Mouse (Mus musculus) liver, embryonic 12.5 days (tissue): Measurements from ENCODE around the gene Cyb5d1. TPM values are rescaled to one million over a fixed set of nuclear protein-coding genes. Genes with fewer than 3 reads are reported as not detected.
A peak's percentile ranks its signal among the peaks of the same experiment; 100 is the strongest.

Source experiments
- ATAC-seq: fragments of 200-750 bp; cut with Nextera tagmentation; 2 replicates; pipeline ENCODE4 v1.8.0; 2017; ENCODE audit warnings: moderate number of reproducible peaks, mild to moderate bottlenecking, moderate library complexity
- H3K27ac ChIP-seq: fragments of 300-500 bp; sonication (generic); 2 replicates; pipeline ENCODE4 v1.5.1; 2016; ENCODE audit warnings: mild to moderate bottlenecking
- H3K27me3 ChIP-seq: fragments of 300-500 bp; sonication (generic); replicated peaks from 2 replicates; pipeline ENCODE4 v1.6.1; 2016; ENCODE audit warnings: mild to moderate bottlenecking, moderate library complexity
- H3K36me3 ChIP-seq: fragments of 300-500 bp; sonication (generic); 2 replicates; pipeline ENCODE4 v1.6.1; 2016; ENCODE audit warnings: mild to moderate bottlenecking, moderate library complexity
- H3K4me1 ChIP-seq: fragments of 300-500 bp; sonication (generic); 2 replicates; pipeline ENCODE4 v1.6.1; 2016
- H3K4me2 ChIP-seq: fragments of 300-500 bp; sonication (generic); 2 replicates; pipeline ENCODE4 v1.6.1; 2016; ENCODE audit warnings: mild to moderate bottlenecking, moderate library complexity
- H3K4me3 ChIP-seq: fragments of 300-500 bp; sonication (generic); 2 replicates; pipeline ENCODE4 v1.5.1; 2016; ENCODE audit warnings: mild to moderate bottlenecking, moderate library complexity
- H3K9ac ChIP-seq: fragments of 300-500 bp; sonication (generic); 2 replicates; pipeline ENCODE4 v1.6.1; 2016; ENCODE audit warnings: mild to moderate bottlenecking, moderate library complexity
- H3K9me3 ChIP-seq: fragments of 300-500 bp; sonication (generic); replicated peaks from 2 replicates; pipeline ENCODE4 v1.6.1; 2016; ENCODE audit warnings: mild to moderate bottlenecking, moderate library complexity
- WGBS: fragments of 180-500 bp; shearing (Covaris S2); methylation state at CpG from one replicate; pipeline ENCODE4 v1.1.7; 2016; ENCODE audit not compliant: insufficient replicate concordance; 5-methylcytosine and 5-hydroxymethylcytosine counted together
- polyA plus RNA-seq: library from polyadenylated mRNA; unstranded; fragments of >200 nt; fragmentation: Nextera tagmentation; extraction: Ambion mirVana; gene quantifications from 2 replicates; pipeline ENCODE4 v1.2.1, GENCODE M21; 2016

The Cyb5d1 gene
- polyA plus RNA-seq, 1 experiment from 2014 or later, result 15.7 TPM

GRCm38 (mm10) chr11:69421131-69421977, 25.9 kb upstream of the Cyb5d1 start:
- Histone ChIP-seq H3K36me3 (no peaks in the 10 kb centered on the region), H3K27me3 (peaks cover 42% of the 10 kb centered on the region), H3K4me2 (peak overlapping the region; percentile 100), H3K4me1 (peaks cover 80% of the 10 kb centered on the region), H3K4me3 (0 out of 2 replicates have a peak overlapping the region, but pooled peaks have one; percentile 60), H3K27ac (no peak overlapping the region), H3K9me3 (no peaks in the 10 kb centered on the region), H3K9ac (no peak overlapping the region)
- no peak for ATAC-seq
- 29% methylated on average over 25 of the region's 25 CpGs for WGBS

DNA sequence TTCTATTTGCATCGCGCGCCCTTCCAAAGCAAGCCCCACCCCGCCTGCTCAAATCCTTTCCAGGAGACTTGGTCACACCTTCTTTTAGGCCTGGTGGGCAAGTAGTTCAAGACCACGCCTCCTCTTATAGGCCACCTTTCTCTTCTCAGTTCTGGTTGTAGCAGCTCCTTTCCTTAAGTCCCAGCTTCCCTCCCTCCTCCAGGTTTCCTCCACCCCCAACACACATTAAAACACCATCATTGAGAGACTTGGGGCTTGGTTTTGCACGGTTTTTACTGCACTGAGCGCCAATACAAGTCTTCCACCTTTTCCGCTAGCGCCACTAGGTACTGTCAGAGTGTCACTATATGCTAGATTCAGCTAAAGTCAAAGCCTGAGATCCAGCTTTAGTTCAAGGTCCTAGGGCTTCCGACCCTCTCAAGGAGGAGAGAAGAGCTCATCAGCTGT, 25.1 kb upstream of the Cyb5d1 start:
- Histone ChIP-seq H3K4me2 (peak overlapping the region; percentile 100), H3K9me3 (no peaks in the 10 kb centered on the region), H3K36me3 (no peaks in the 10 kb centered on the region), H3K27me3 (peaks cover 49% of the 10 kb centered on the region), H3K4me3 (peak overlapping the region; percentile 60), H3K4me1 (peaks cover 80% of the 10 kb centered on the region), H3K27ac (peak overlapping the region; percentile 83; the same call in 1 of the 2 replicates), H3K9ac (no peak overlapping the region; the same call in 1 of the 2 replicates)
- ATAC-seq, result no peak
- 14% methylated on average over 10 of the region's 10 CpGs for WGBS

DNA sequence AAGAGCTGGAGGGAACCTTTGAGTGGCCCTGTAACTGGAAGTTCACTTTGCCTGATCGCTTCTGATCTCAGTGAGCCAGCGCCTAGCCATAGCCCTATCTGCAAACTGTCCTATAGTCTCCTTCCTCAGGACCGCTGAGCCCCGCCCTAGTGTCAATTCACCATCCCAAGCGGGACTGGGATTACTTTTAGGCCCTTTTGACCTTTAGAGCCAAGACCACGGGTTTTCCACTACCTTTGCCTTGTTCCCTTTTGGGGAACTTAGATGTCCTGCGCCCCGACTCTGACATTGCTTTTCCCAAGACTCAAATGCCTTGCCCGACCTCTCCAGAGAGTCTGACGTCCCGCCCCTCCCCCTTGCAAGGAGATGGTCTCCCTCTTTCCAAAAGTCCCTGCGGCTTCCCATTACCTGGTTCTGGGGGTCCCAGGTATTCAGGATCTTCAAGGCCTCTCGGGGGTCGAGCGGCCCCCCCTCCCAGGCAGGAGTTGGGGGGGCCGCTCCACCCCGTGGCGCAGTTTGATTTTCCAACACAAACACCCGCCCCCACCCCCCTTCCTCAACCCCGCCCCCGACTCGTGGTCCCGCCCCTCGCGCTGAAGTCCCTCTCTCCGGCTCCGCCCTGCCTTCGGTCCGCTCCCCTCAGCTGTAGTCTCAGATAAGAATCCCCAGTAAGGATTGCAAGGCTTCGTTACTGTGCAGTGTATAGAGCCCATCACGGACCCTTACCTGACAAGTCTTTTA, 24.6 kb upstream of the Cyb5d1 start:
- H3K4me2 ChIP-seq, result peak overlapping the region; percentile 100
- peak overlapping the region; percentile 63 for H3K9ac ChIP-seq
- no peaks in the 10 kb centered on the region for H3K36me3 ChIP-seq
- H3K27me3 ChIP-seq, result peaks cover 50% of the 10 kb centered on the region
- under 1% methylated on average over 30 of the region's 31 CpGs for WGBS
- peak overlapping the region; percentile 83 for H3K27ac ChIP-seq
- peak overlapping the region; percentile 60 for H3K4me3 ChIP-seq
- peaks cover 84% of the 10 kb centered on the region for H3K4me1 ChIP-seq
- H3K9me3 ChIP-seq, result no peaks in the 10 kb centered on the region
- peak; percentile 73 for ATAC-seq

GRCm38 (mm10) chr11:69419443-69419812, 24.0 kb upstream of the Cyb5d1 start:
- no peaks in the 10 kb centered on the region for H3K36me3 ChIP-seq
- no peaks in the 10 kb centered on the region for H3K9me3 ChIP-seq
- peak overlapping the region; percentile 60 for H3K4me3 ChIP-seq
- H3K4me1 ChIP-seq, result peaks cover 86% of the 10 kb centered on the region
- peaks cover 50% of the 10 kb centered on the region for H3K27me3 ChIP-seq
- ATAC-seq, result no peak
- WGBS, result under 1% methylated on average over 19 of the region's 19 CpGs
- H3K4me2 ChIP-seq, result peak overlapping the region; percentile 100
- peak overlapping the region; percentile 83 for H3K27ac ChIP-seq
- H3K9ac ChIP-seq, result peak overlapping the region; percentile 63

- H3K4me3 ChIP-seq, result peak overlapping the region; percentile 60
- ATAC-seq, result peak; percentile 80
- no peaks in the 10 kb centered on the region for H3K9me3 ChIP-seq
- H3K4me1 ChIP-seq, result peaks cover 86% of the 10 kb centered on the region
- H3K27ac ChIP-seq, result peak overlapping the region; percentile 83
- H3K4me2 ChIP-seq, result peak overlapping the region; percentile 100
- under 1% methylated on average over 40 of the region's 45 CpGs for WGBS
- H3K9ac ChIP-seq, result peak overlapping the region; percentile 70
- peaks cover 50% of the 10 kb centered on the region for H3K27me3 ChIP-seq
- H3K36me3 ChIP-seq, result no peaks in the 10 kb centered on the region
These were observed 23.3 kb upstream of the Cyb5d1 start for GRCm38 (mm10) chr11:69418481-69419442.

GRCm38 (mm10) chr11:69417449-69418384, 22.3 kb upstream of the Cyb5d1 start:
- H3K4me2 ChIP-seq, result peak overlapping the region; percentile 100
- no peak for ATAC-seq
- no peaks in the 10 kb centered on the region for H3K9me3 ChIP-seq
- H3K9ac ChIP-seq, result peak overlapping the region; percentile 70
- peaks cover 90% of the 10 kb centered on the region for H3K4me1 ChIP-seq
- peaks cover 41% of the 10 kb centered on the region for H3K27me3 ChIP-seq
- H3K4me3 ChIP-seq, result peak overlapping the region; percentile 60
- no peaks in the 10 kb centered on the region for H3K36me3 ChIP-seq
- whole genome bisulfite sequencing, result under 1% methylated on average over 39 of the region's 39 CpGs
- peak overlapping the region; percentile 83 for H3K27ac ChIP-seq

- Histone ChIP-seq H3K4me2 (peak overlapping the region; percentile 100), H3K4me3 (peak overlapping the region; percentile 60; the same call in 1 of the 2 replicates), H3K9me3 (no peaks in the 10 kb centered on the region), H3K9ac (peak overlapping the region; percentile 47; the same call in 1 of the 2 replicates), H3K36me3 (no peaks in the 10 kb centered on the region), H3K27ac (peak overlapping the region; percentile 79), H3K27me3 (peaks cover 33% of the 10 kb centered on the region), H3K4me1 (peaks cover 97% of the 10 kb centered on the region)
- no peak for ATAC-seq
- 21% methylated on average over 8 of the region's 8 CpGs for WGBS
These were observed 21.6 kb upstream of the Cyb5d1 start for GRCm38 (mm10) chr11:69416921-69417448.

- ATAC-seq, result no peak
- Histone ChIP-seq H3K9ac (peak overlapping the region; percentile 69), H3K4me1 (peaks cover 99% of the 10 kb centered on the region), H3K27me3 (peaks cover 28% of the 10 kb centered on the region), H3K4me2 (peak overlapping the region; percentile 100), H3K4me3 (peak overlapping the region; percentile 60), H3K27ac (peak overlapping the region; percentile 79), H3K9me3 (no peaks in the 10 kb centered on the region), H3K36me3 (no peaks in the 10 kb centered on the region)
- 7% methylated on average over 4 of the region's 4 CpGs for WGBS
These were observed 21.1 kb upstream of the Cyb5d1 start for GRCm38 (mm10) chr11:69416509-69416908.

DNA sequence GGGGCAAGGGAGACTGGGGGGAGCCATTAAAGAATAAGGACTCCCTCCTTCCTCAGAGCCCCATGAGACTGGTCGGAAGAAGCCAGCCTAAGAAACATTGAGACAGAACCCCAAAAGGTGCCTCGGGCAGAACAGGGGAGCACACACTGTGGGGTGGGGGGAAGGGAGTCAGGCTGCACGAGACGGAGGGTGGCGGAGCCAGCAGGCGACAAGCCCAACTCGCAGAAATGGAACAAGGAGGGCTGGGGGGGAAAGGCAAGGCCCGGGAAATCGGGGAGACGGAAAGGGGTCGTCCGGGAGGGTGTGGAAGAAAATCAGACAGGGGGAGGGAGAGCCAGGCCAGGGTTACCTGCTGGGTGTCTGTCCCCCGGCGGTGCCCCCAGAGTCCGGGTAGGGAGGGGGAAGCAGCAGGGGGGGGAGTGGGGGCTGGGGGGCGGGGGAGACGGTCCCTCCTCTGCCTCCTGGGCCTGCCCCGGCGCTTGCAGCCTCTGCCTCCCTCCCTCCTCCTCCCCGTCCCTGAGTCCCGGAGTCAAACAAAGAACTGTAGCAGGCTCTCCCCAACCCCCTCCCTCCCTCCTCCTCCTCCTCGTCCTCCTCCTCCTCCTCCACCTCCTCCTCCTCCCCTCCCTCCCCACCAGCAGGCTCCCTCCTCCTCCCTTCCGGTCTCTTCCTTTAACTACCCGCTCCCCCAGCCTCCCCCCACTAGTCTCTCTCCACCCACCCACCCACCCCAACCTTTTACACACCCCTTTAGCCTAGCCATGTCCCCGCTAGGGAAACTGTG, 20.4 kb upstream of the Cyb5d1 start:
- Histone ChIP-seq H3K9me3 (no peaks in the 10 kb centered on the region), H3K4me3 (peak overlapping the region; percentile 60), H3K4me2 (peak overlapping the region; percentile 100), H3K27ac (peak overlapping the region; percentile 79), H3K36me3 (no peaks in the 10 kb centered on the region), H3K4me1 (peaks cover 95% of the 10 kb centered on the region), H3K27me3 (peaks cover 22% of the 10 kb centered on the region), H3K9ac (peak overlapping the region; percentile 69)
- WGBS, result 3% methylated on average over 17 of the region's 25 CpGs
- ATAC-seq, result no peak

GRCm38 (mm10) chr11:69415327-69415667, 19.9 kb upstream of the Cyb5d1 start:
- no peak for ATAC-seq
- Histone ChIP-seq H3K27ac (peak overlapping the region; percentile 79), H3K9me3 (no peaks in the 10 kb centered on the region), H3K27me3 (peaks cover 17% of the 10 kb centered on the region), H3K9ac (peak overlapping the region; percentile 69), H3K4me3 (peak overlapping the region; percentile 60), H3K4me1 (peaks cover 94% of the 10 kb centered on the region), H3K4me2 (peak overlapping the region; percentile 100), H3K36me3 (no peaks in the 10 kb centered on the region)
- WGBS, result 12% methylated on average over 3 of the region's 3 CpGs
